Mouse (Mus musculus): ENCODE results near the gene Cebpb.

The Cebpb gene

GRCm38 (mm10) chr2:167721159-167721882, 32.6 kb downstream of the Cebpb start:
- no peak for DNase-seq (ENCODE audit: low spot score in 2 of 2)

- no peak for DNase-seq (ENCODE audit: low spot score in 2 of 2)
Observed at GRCm38 (mm10) chr2:167722538-167722937, 33.8 kb downstream of the Cebpb start.

DNA sequence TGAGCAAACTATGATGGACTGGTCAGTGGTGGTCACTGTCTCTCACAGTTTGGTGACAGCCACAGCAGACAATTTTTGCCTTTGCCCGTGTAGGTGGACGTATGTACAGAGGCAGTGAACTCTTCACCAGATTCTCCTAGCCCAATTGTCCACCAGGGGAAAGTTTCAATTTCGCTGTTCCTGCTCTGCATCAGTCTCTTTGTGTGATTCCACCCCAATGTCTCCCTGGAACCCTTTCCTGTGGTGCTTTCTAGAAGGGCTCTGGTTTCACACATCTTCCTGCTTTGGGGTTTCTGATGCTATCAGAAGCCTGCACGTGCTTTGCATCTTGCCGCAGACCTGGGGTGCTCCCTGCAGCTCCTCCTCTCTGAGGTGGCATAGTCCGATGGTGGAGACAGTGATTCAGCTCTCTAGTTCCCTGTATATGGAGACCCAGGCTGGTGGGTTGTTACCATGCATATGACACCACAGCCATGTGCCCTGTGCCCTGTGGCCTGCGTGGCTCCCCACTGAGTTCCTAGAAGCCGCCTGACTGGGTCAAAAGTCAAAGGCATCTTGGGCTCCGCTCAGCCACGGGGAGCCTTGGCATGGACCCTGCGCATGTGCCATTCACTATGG, 35.0 kb downstream of the Cebpb start:
- DNase-seq (ENCODE audit: low spot score in 2 of 2) = no peak

- no peak for DNase-seq (ENCODE audit: low spot score in 2 of 2)
Observed at GRCm38 (mm10) chr2:167725879-167726278, 37.2 kb downstream of the Cebpb start.

DNA sequence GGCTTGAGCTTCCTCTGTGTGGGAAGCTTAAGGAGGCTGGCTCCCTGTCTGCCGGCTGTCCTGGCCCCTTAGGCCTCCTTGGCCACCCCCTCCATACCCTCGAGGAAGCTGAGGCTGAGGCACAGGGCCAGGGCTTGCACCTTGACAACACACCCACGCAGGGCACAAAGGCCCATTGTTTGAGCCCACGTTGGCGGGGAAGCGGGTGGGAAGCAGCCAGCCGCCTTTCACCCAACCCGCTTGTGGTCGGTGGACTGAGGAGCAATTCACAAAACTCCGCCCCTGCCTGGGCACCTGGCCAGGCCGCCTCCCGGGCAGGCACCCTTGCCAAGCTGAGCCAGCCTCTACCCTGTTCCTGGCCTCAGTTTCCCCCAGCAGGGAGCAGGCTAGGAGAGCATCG, 38.4 kb downstream of the Cebpb start:
- no peak for DNase-seq (ENCODE audit: low spot score in 2 of 2)

GRCm38 (mm10) chr2:167730036-167730435, 41.3 kb downstream of the Cebpb start:
- DNase-seq (ENCODE audit: low spot score in 2 of 2) = no peak

DNA sequence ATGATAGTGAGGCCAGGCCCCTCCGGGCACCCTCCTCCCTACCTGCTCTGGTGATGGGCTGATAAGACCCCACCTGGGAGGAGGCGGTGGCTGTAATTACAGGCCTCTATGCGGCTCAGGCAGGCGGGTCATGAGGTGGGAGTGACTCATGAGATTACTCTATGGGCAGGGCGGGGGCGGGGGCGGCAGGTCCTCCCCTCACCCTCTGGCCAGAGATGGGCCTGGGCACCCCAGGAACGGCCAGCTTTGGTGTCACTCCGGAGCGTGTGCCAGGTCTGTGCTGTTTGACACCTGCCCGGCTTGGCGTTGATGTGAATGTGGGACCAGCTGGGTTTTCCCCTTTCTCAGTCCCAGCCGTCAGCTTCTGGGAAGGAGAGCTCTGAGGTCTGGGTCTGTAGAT, 42.4 kb downstream of the Cebpb start:
- no peak for DNase-seq (ENCODE audit: low spot score in 2 of 2)

DNA sequence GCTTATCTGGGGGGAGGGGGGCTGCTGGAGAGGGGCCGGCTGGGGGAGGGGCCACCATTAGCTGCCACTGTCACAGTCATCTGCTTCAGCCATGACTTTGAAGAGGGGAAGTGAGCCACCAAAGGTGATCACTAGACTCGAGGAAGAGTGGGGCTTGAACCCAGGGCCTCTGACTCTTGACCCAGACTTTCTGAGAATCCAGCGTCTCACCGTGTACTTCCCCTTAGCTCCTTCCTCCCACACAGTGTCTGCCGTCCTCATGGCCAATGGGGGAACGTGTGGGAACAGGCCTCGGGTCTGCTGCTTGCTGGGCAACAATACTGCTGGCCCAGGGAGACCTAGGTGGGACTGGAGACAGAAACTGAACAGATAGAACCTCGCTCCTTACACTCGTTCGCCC, 46.1 kb downstream of the Cebpb start:
- DNase-seq (ENCODE audit: low spot score in 2 of 2) = no peak

DNA sequence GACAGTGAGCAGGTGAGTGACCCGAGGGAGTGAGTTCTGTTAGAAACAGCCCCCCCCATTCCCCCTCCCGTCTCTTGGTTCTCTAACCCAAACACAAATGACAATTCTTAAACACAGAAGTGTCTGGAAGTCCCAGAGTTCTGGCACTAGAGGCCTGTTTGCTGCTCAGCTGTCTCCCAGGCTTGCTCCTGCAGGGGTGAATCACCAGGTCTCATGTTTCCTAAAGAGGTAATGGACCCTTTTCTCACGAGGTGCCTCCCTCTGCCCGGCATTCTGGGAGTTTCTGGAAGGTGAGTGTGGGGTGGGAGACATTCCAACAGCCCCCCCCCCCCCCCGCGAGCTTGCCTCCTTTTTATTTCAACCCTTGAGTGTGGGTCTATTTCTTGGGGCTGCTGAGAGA, 50.3 kb downstream of the Cebpb start:
- no peak for DNase-seq (ENCODE audit: low spot score in 2 of 2)
